Mouse (Mus musculus): ENCODE measurements around the gene Tmem204.
A peak's percentile ranks its signal among the peaks of the same experiment; 100 is the strongest.

GRCm38 (mm10) chr17:25115664-25116432 lies 32.5 kb upstream of the Tmem204 start, which contains the start of gene Telo2:
- TF ChIP-seq POLR2A (IDR thresholded peaks at IDR 0.05; ENCODE audit: borderline replicate concordance, extremely low read depth, low read depth, low read length) (peak; percentile 57; the same call in 1 of the 2 replicates), CTCF (IDR thresholded peaks at IDR 0.05; ENCODE audit: insufficient read depth, low read length) (no peak)
